Mouse (Mus musculus) colon, adult 2 months (tissue): ENCODE results near the gene Copg1. TPM values are rescaled to one million over a fixed set of nuclear protein-coding genes. Genes with fewer than 3 reads are reported as not detected.

ENCODE experiments used
- polyA plus RNA-seq: library from polyadenylated mRNA; depleted of rRNA; stranded (reverse); fragments of >200 nt; gene quantifications from 2 replicates; pipeline ENCODE4 v1.2.3, GENCODE M21; 2012; rRNA removed

The Copg1 gene
- 39.7 and 51.5 TPM in 2 replicates for polyA plus RNA-seq

GRCm38 (mm10) chr6:87887594-87888233 is at the start of gene Copg1:
Gene Copg1 (plus strand): TSS chr6:87887814.

GRCm38 (mm10) chr6:87838551-87839197 is 48.9 kb upstream of the Copg1 start, which contains the start of gene Isy1:
Gene Isy1 (minus strand): TSS chr6:87838798.

DNA sequence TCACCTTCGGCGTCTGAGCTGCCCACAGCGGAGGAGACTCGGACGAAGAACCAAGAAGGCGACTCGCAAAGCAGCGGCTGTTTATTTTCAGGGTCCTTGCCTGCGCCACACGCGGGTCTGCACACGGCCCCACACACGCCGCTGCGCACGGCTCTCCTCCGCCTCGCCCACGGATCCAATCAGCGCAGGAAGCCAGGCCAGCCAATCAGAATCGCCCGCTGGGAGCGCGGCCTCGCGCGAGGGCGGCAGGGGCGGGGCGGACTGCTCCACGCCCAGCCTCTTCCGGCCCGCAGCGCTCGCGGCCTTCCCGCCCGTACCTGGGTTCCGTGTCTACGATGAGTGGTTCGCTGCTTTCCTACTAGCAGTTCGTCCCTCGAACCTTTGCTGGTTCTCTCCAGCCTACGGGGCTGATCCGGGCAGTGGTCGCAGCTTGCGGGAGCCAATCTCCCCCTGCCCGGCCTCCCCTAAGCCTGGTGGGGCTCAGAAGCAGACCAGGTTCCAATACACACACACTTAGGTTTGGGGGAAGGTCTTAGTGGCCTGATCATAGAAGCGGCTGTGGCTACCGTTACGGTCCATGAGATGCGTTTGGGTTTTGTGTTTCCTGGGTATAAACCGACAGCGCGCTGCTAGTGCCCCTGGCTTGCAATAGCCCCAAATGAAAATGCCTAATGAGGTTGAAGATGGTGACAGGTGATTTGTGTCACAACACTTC is 36.6 kb upstream of the Copg1 start, which contains the start of gene Cnbp:
TSS of gene Cnbp (minus strand) at position 207 of the 715 bp plus-strand sequence.

DNA sequence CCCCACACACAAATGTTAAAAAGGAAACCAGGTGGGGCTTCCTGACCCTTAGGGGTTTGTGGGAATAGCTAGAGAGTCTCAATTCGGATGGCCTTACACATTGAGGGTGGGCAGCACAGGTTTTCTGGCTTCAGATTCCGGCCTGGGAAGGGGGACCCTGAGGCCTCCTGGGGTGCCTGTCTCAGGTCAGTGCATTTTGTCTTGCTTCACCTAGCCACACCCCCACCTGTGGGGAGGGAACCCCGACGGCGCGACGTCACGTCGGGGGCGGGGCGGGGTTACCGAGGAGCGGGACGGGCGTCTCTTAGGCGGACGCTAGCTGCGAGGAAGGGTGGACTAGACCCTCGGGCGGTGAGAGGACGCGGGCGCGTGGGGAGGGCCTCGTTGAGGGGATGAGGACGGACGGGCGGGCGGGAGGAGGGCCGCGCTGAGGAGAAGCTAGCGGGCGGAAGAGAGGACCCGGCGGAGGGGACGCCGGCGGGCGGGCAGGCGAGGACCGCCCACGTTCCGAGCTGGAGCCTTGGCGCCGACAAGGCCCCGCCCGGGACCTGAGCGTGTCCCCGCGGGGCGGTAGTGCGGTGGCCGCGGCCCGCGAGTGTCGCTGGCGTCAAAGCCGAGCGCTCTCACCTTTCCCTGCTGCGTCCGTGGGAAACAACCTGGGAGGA is 26.2 kb downstream of the Copg1 start, which contains the start of gene Hmces:
TSS of gene Hmces (plus strand) at position 275 of the 665 bp plus-strand sequence.

Other genes with a start within 250 kb of the Copg1 start
- gene Aplf, start 215.6 kb upstream of the Copg1 start, polyA plus RNA-seq = 2.9 and 3.7 TPM in 2 replicates
- 6.4 and 9.8 TPM in 2 replicates for gene Efcc1, start 156.9 kb upstream of the Copg1 start, polyA plus RNA-seq
- 0.14 and 0.17 TPM in 2 replicates for gene Gp9, start 109.7 kb upstream of the Copg1 start, polyA plus RNA-seq
- 70.7 and 76.5 TPM in 2 replicates for gene Rab43, start 75.7 kb upstream of the Copg1 start, polyA plus RNA-seq
- 0.24 and 0.34 TPM in 2 replicates for gene Gm45140, start 52.0 kb upstream of the Copg1 start, polyA plus RNA-seq
- gene Isy1, start 49.0 kb upstream of the Copg1 start, polyA plus RNA-seq = 14.8 and 18.7 TPM in 2 replicates
- gene Cnbp, start 36.7 kb upstream of the Copg1 start, polyA plus RNA-seq = 106 and 110 TPM in 2 replicates
- 18.1 and 20.1 TPM in 2 replicates for gene Hmces, start 26.1 kb downstream of the Copg1 start, polyA plus RNA-seq
- 6.9 and 8.9 TPM in 2 replicates for gene H1fx, start 93.8 kb downstream of the Copg1 start, polyA plus RNA-seq
- gene Rab7, start 157.5 kb downstream of the Copg1 start, polyA plus RNA-seq = 101 and 119 TPM in 2 replicates
- 183 and 194 TPM in 2 replicates for gene Rpn1, start 196.7 kb downstream of the Copg1 start, polyA plus RNA-seq